Mouse (Mus musculus): ENCODE measurements around the gene Ctbs.

Gene Ctbs

GRCm38 (mm10) chr3:146433681-146434350, 15.8 kb upstream of the Ctbs start:
- no peak for DNase-seq

GRCm38 (mm10) chr3:146434686-146435085, 14.9 kb upstream of the Ctbs start:
- no peak for DNase-seq

- DNase-seq: no peak
These were observed 14.1 kb upstream of the Ctbs start for GRCm38 (mm10) chr3:146435533-146435932.

- no peak for DNase-seq
These were observed 13.5 kb upstream of the Ctbs start for GRCm38 (mm10) chr3:146436114-146436513.

GRCm38 (mm10) chr3:146440011-146440410, 9.6 kb upstream of the Ctbs start:
- no peak for DNase-seq

GRCm38 (mm10) chr3:146440422-146440821, 9.2 kb upstream of the Ctbs start:
- DNase-seq: no peak

GRCm38 (mm10) chr3:146442484-146442883, 7.1 kb upstream of the Ctbs start:
- no peak for DNase-seq

GRCm38 (mm10) chr3:146442936-146443335, 6.7 kb upstream of the Ctbs start:
- no peak for DNase-seq

GRCm38 (mm10) chr3:146443380-146443779, 6.2 kb upstream of the Ctbs start:
- no peak for DNase-seq

- no peak for DNase-seq
These were observed 4.7 kb upstream of the Ctbs start for GRCm38 (mm10) chr3:146444880-146445279.

- no peak for DNase-seq
These were observed 2.4 kb upstream of the Ctbs start for GRCm38 (mm10) chr3:146447156-146447555.

GRCm38 (mm10) chr3:146447598-146447997, 2.0 kb upstream of the Ctbs start:
- no peak for DNase-seq

GRCm38 (mm10) chr3:146448372-146448771, 1.2 kb upstream of the Ctbs start:
- no peak for DNase-seq

GRCm38 (mm10) chr3:146448969-146449368, 626 bp upstream of the Ctbs start:
- no peak for DNase-seq

- peak; percentile 95 for DNase-seq
These were observed 811 bp downstream of the Ctbs start for GRCm38 (mm10) chr3:146450371-146450841.

- no peak for DNase-seq
These were observed 1.8 kb downstream of the Ctbs start for GRCm38 (mm10) chr3:146451375-146451774.

GRCm38 (mm10) chr3:146462939-146463338, 13.3 kb downstream of the Ctbs start:
- DNase-seq: no peak

- no peak for DNase-seq
These were observed 19.6 kb downstream of the Ctbs start for GRCm38 (mm10) chr3:146469226-146469625.

- DNase-seq: no peak
These were observed 23.1 kb downstream of the Ctbs start for GRCm38 (mm10) chr3:146472657-146473056.

- DNase-seq: no peak
These were observed 24.1 kb downstream of the Ctbs start for GRCm38 (mm10) chr3:146473741-146474140.

GRCm38 (mm10) chr3:146474428-146474827, 24.8 kb downstream of the Ctbs start:
- no peak for DNase-seq

GRCm38 (mm10) chr3:146482044-146482443, 32.4 kb downstream of the Ctbs start:
- no peak for DNase-seq

GRCm38 (mm10) chr3:146486464-146486863, 36.9 kb downstream of the Ctbs start:
- no peak for DNase-seq

- no peak for DNase-seq
These were observed 45.3 kb downstream of the Ctbs start for GRCm38 (mm10) chr3:146494941-146495340.

- DNase-seq: no peak
These were observed 49.4 kb downstream of the Ctbs start for GRCm38 (mm10) chr3:146498989-146499388.
